Mouse (Mus musculus): ENCODE results near the gene Zc3h12a.

DNA sequence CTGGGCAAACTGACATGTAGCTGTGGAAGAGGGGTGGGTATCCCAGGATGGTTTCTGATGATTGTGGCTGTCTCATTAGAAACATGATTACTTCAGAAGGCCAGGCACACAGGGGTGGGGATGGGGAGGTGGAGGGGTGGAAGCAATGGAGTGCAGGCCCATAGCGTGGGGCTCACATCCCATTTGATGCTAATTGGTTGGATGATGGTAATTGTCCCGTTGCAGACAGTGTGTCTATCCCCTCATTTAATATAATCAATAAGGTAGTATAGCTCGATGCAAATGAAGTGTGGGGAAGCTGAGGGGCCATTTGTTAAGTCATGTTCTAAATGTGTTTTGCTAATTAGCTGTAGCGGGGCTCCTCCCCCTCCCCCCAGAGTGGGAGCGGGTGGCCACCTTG, 45.5 kb upstream of the Zc3h12a start:
- TF ChIP-seq CTCF (conservative IDR thresholded peaks at IDR 0.05 in 1 of 2, IDR thresholded peaks at IDR 0.05 in 1 of 2; ENCODE audit: low read depth in 2 of 2, low read length in 2 of 2) (no peak), EP300 (IDR thresholded peaks at IDR 0.05; ENCODE audit: low read length) (no peak), BHLHE40 (IDR thresholded peaks at IDR 0.05; ENCODE audit: low read depth, low read length) (no peak), ETS1 (conservative IDR thresholded peaks at IDR 0.05; ENCODE audit: low read depth, low read length) (no peak), USF1 (IDR thresholded peaks at IDR 0.05; ENCODE audit: low read depth, low read length) (no peak), MAFK (IDR thresholded peaks at IDR 0.05; ENCODE audit: insufficient replicate concordance, low read length) (no peak), JUN (IDR thresholded peaks at IDR 0.05; ENCODE audit: insufficient read depth, low read depth, low read length) (no peak), ZNF384 (IDR thresholded peaks at IDR 0.05; ENCODE audit: low read depth, low read length) (no peak), ZC3H11A (IDR thresholded peaks at IDR 0.05; ENCODE audit: low read depth, low read length) (no peak), RAD21 (IDR thresholded peaks at IDR 0.05; ENCODE audit: low read depth, low read length) (no peak)
